22 mouse cellular contexts compared by ENCODE assay signal in the genomic region with DNA sequence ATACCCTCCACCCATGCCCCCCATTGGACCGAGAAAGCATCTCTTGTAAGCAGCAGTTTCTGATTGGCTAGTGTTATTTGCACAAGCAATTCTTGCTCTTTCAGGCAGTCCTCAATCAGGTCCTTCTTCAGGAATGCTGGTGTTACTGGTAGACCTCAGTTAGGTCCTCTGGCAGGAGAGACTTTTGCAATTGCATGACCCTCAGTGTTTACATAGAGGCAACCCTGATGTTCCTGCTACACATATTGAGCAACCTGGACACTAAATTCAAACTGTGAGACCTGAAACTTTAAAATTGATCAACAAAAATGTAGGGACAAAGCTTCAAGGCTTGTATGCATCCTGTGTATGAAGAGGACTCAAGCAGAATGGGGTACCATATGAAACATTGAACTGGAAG.
DNase-seq lines count a peak whose midpoint lies in the region; ATAC-seq and TF ChIP-seq lines count a peak whose summit lies in the region.
"Had no signal": no experiment of that assay in that cellular context is flagged by ENCODE, and none has a peak within 500 bp of the region (broad histone marks: within the 10 kb centered on the region; RNA-seq: fewer than 3 reads in every experiment).

No protein-coding gene starts in this region.

- no peak for TF ChIP-seq CTCF in liver, adult 2 months (IDR thresholded peaks at IDR 0.05; ENCODE audit: low read depth, low read length)
- no peak for TF ChIP-seq CTCF in liver, postnatal 0 days (IDR thresholded peaks at IDR 0.05; ENCODE audit: low read depth)

- no peaks in the 10 kb centered on the region for H3K27me3 ChIP-seq in liver, adult 2 months (ENCODE audit: control insufficient read depth, insufficient read depth, low read length)
- no peaks in the 10 kb centered on the region for H3K27me3 ChIP-seq in liver, embryonic 16.5 days (ENCODE audit: control insufficient read depth, insufficient read depth, low read depth, low read length)
- no peaks in the 10 kb centered on the region for H3K27me3 ChIP-seq in liver, embryonic 11.5 days (replicated peaks; ENCODE audit: control insufficient read depth, insufficient read depth, low read length)
- no peaks in the 10 kb centered on the region for H3K27me3 ChIP-seq in liver, postnatal 0 days (ENCODE audit: insufficient read depth, low read length)
- H3K27me3 ChIP-seq in liver, embryonic 12.5 days (replicated peaks) = no peaks in the 10 kb centered on the region
- H3K27me3 ChIP-seq: CH12.LX had no signal

- no peaks in the 10 kb centered on the region for H3K36me3 ChIP-seq in liver, adult 2 months (ENCODE audit: control insufficient read depth, insufficient read depth, low read length)
- no peaks in the 10 kb centered on the region for H3K36me3 ChIP-seq in liver, embryonic 16.5 days (ENCODE audit: control insufficient read depth, insufficient read depth)
- H3K36me3 ChIP-seq in liver, embryonic 11.5 days (ENCODE audit: control insufficient read depth, insufficient read depth, low read length) = no peaks in the 10 kb centered on the region
- no peaks in the 10 kb centered on the region for H3K36me3 ChIP-seq in liver, postnatal 0 days (replicated peaks; ENCODE audit: insufficient read depth, low read length)
- H3K36me3 ChIP-seq in liver, embryonic 12.5 days = no peaks in the 10 kb centered on the region
- H3K36me3 ChIP-seq: G1E had no signal

- peak; percentile 68 for DNase-seq in heart, adult 11 months
- no peak for DNase-seq in heart, adult 18-20 months
- peak; percentile 27 for DNase-seq in liver, adult 2 months (ENCODE audit: extremely low read depth, low read depth, low spot score)
- no peak for DNase-seq in liver
- DNase-seq in liver, embryonic 11.5 days (ENCODE audit: low spot score) = no peak
- no peak for DNase-seq in liver, postnatal 0 days
- DNase-seq: adrenal gland, adult 2 months; adrenal gland, adult 8-10 months; adrenal gland, postnatal 10 days; adrenal gland, postnatal 14 days; adrenal gland, postnatal 25 days; adrenal gland, postnatal 36 days; B cell, adult 2 months; cerebellum, adult 11 months; cerebellum, adult 11-12 months had no signal

- H3K4me1 ChIP-seq in liver, adult 2 months (ENCODE audit: control insufficient read depth, insufficient read depth, low read length) = no peaks in the 10 kb centered on the region
- no peaks in the 10 kb centered on the region for H3K4me1 ChIP-seq in liver, embryonic 16.5 days (ENCODE audit: control insufficient read depth, low read depth, low read length)
- H3K4me1 ChIP-seq in liver, embryonic 11.5 days (replicated peaks; ENCODE audit: control insufficient read depth, insufficient read depth, low read length) = no peaks in the 10 kb centered on the region
- H3K4me1 ChIP-seq in liver, postnatal 0 days (ENCODE audit: insufficient read depth) = no peaks in the 10 kb centered on the region
- H3K4me1 ChIP-seq in liver, embryonic 12.5 days = no peaks in the 10 kb centered on the region

- H3K4me2 ChIP-seq in liver, embryonic 16.5 days (ENCODE audit: low read depth, low read length) = no peak overlapping the region
- H3K4me2 ChIP-seq in liver, embryonic 11.5 days = no peak overlapping the region
- no peak overlapping the region for H3K4me2 ChIP-seq in liver, postnatal 0 days (ENCODE audit: low read depth, low read length)
- H3K4me2 ChIP-seq in liver, embryonic 12.5 days = no peak overlapping the region

- no peaks in the 10 kb centered on the region for H3K79me2 ChIP-seq in liver, adult 2 months (ENCODE audit: control insufficient read depth, insufficient read depth, low read length)

- H3K4me3 ChIP-seq in liver, adult 2 months (ENCODE audit: insufficient read depth, low read depth, low read length) = no peak overlapping the region
- no peak overlapping the region for H3K4me3 ChIP-seq in liver, embryonic 16.5 days (ENCODE audit: low read depth, low read length)
- H3K4me3 ChIP-seq in liver, embryonic 11.5 days (ENCODE audit: low read depth, low read length) = no peak overlapping the region
- H3K4me3 ChIP-seq in liver, postnatal 0 days (ENCODE audit: low read depth, low read length) = no peak overlapping the region
- H3K4me3 ChIP-seq in liver, embryonic 12.5 days = no peak overlapping the region

- TF ChIP-seq EP300 in liver, postnatal 0 days (IDR thresholded peaks at IDR 0.05; ENCODE audit: low read depth) = no peak

- ATAC-seq in liver, embryonic 16.5 days (ENCODE audit: low read depth) = peak; percentile 62; the same call in 1 of the 2 replicates
- no peak for ATAC-seq in liver, embryonic 11.5 days (replicated peaks; ENCODE audit: low FRiP score)
- peak; percentile 56 for ATAC-seq in liver, postnatal 0 days
- ATAC-seq in liver, embryonic 12.5 days = no peak
- ATAC-seq: activated CD4-positive, CD25-positive, alpha-beta regulatory T cell, adult 4 months; CD4-positive, CD25-positive, alpha-beta regulatory T cell, adult 4 months; Patski had no signal

- TF ChIP-seq POLR2A in liver, adult 2 months (IDR thresholded peaks at IDR 0.05; ENCODE audit: extremely low read depth, insufficient read depth, low read length) = no peak

- H3K9ac ChIP-seq in liver, adult 2 months (ENCODE audit: low read depth, low read length) = no peak overlapping the region
- H3K9ac ChIP-seq in liver, embryonic 16.5 days (ENCODE audit: low read depth, low read length) = no peak overlapping the region
- no peak overlapping the region for H3K9ac ChIP-seq in liver, embryonic 11.5 days (ENCODE audit: low read depth, low read length)
- H3K9ac ChIP-seq in liver, postnatal 0 days (replicated peaks) = no peak overlapping the region
- no peak overlapping the region for H3K9ac ChIP-seq in liver, embryonic 12.5 days

- no peak overlapping the region for H3K27ac ChIP-seq in liver, adult 2 months (replicated peaks; ENCODE audit: insufficient read depth, low read depth, low read length)
- H3K27ac ChIP-seq in liver, embryonic 16.5 days (ENCODE audit: low read length) = no peak overlapping the region
- no peak overlapping the region for H3K27ac ChIP-seq in liver, embryonic 11.5 days (ENCODE audit: low read depth, low read length)
- no peak overlapping the region for H3K27ac ChIP-seq in liver, postnatal 0 days (ENCODE audit: low read depth)
- H3K27ac ChIP-seq in liver, embryonic 12.5 days = no peak overlapping the region

- 66% methylated on average over 1 of the region's 1 CpGs for WGBS in liver, adult 2 months
- 58% methylated on average over 1 of the region's 1 CpGs for WGBS in liver, embryonic 16.5 days (ENCODE audit: insufficient replicate concordance)
- WGBS in liver, embryonic 11.5 days = 70% methylated on average over 1 of the region's 1 CpGs
- 64% methylated on average over 1 of the region's 1 CpGs for whole genome bisulfite sequencing in liver, postnatal 0 days (ENCODE audit: insufficient replicate concordance)
- WGBS in liver, embryonic 12.5 days (ENCODE audit: insufficient replicate concordance) = 71% methylated on average over 1 of the region's 1 CpGs

- H3K9me3 ChIP-seq in liver, embryonic 16.5 days (replicated peaks; ENCODE audit: control insufficient read depth, low read length) = no peaks in the 10 kb centered on the region
- H3K9me3 ChIP-seq in liver, embryonic 11.5 days (ENCODE audit: control insufficient read depth, low read length) = no peaks in the 10 kb centered on the region
- no peaks in the 10 kb centered on the region for H3K9me3 ChIP-seq in liver, postnatal 0 days (ENCODE audit: low read length)
- H3K9me3 ChIP-seq in liver, embryonic 12.5 days (replicated peaks) = no peaks in the 10 kb centered on the region
- H3K9me3 ChIP-seq: G1E had no signal

Comparison
In these comparisons a context has a peak if more than half of its experiments do, and no peak if none do; other contexts are left out.
1. DNase-seq: peak in heart, adult 11 months (single experiment) and liver, adult 2 months (single experiment); none in heart, adult 18-20 months (0 of 2), liver (single experiment), liver, embryonic 11.5 days (single experiment) and liver, postnatal 0 days (single experiment).
2. ATAC-seq: peak in liver, embryonic 16.5 days (single experiment) and liver, postnatal 0 days (single experiment); none in liver, embryonic 11.5 days (single experiment) and liver, embryonic 12.5 days (single experiment).